Mouse (Mus musculus) midbrain, embryonic 15.5 days (tissue): ENCODE results near the gene Lyst. TPM values are rescaled to one million over a fixed set of nuclear protein-coding genes. Genes with fewer than 3 reads are reported as not detected.

Experiments used
- ATAC-seq: fragments of 200-750 bp; cut with Nextera tagmentation; replicated peaks from 2 replicates; pipeline ENCODE4 v1.8.0; 2017; ENCODE audit warnings: moderate TSS enrichment
- H3K27ac ChIP-seq: fragments of 300-500 bp; sonication (generic); 2 replicates; pipeline ENCODE4 v1.5.1; 2015; ENCODE audit warnings: mild to moderate bottlenecking, inconsistent platforms
- H3K27me3 ChIP-seq: fragments of 300-500 bp; sonication (generic); replicated peaks from 2 replicates; pipeline ENCODE4 v1.6.1; 2015; ENCODE audit warnings: inconsistent platforms
- H3K36me3 ChIP-seq: fragments of 300-500 bp; sonication (generic); replicated peaks from 2 replicates; pipeline ENCODE4 v1.6.1; 2015; ENCODE audit warnings: inconsistent platforms
- H3K4me1 ChIP-seq: fragments of 300-500 bp; sonication (generic); 2 replicates; pipeline ENCODE4 v1.6.1; 2015; ENCODE audit warnings: inconsistent platforms
- H3K4me2 ChIP-seq: fragments of 300-500 bp; sonication (generic); 2 replicates; pipeline ENCODE4 v1.6.1; 2015; ENCODE audit warnings: inconsistent platforms, mild to moderate bottlenecking, moderate library complexity
- H3K4me3 ChIP-seq: fragments of 300-500 bp; sonication (generic); 2 replicates; pipeline ENCODE4 v1.5.1; 2015; ENCODE audit warnings: mild to moderate bottlenecking, inconsistent platforms
- H3K9ac ChIP-seq: fragments of 300-500 bp; sonication (generic); 2 replicates; pipeline ENCODE4 v1.6.1; 2015; ENCODE audit warnings: mild to moderate bottlenecking, inconsistent platforms
- H3K9me3 ChIP-seq: fragments of 300-500 bp; sonication (generic); 2 replicates; pipeline ENCODE4 v1.6.1; 2016; ENCODE audit warnings: inconsistent platforms
- WGBS: fragments of 180-500 bp; shearing (Covaris S2); methylation state at CpG from one replicate; pipeline ENCODE4 v1.1.7; 2015; ENCODE audit warnings: mixed read lengths; 5-methylcytosine and 5-hydroxymethylcytosine counted together
- polyA plus RNA-seq: library from polyadenylated mRNA; unstranded; fragments of >200 nt; fragmentation: Nextera tagmentation; extraction: Ambion mirVana; gene quantifications from 2 replicates; pipeline ENCODE4 v1.2.1, GENCODE M21; 2015

Lyst gene
- polyA plus RNA-seq, 1 experiment from 2014 or later = 5.6 TPM

GRCm38 (mm10) chr13:13777052-13777451, 186.9 kb downstream of the Lyst start:
- no peak overlapping the region for H3K27ac ChIP-seq
- no peaks in the 10 kb centered on the region for H3K9me3 ChIP-seq
- ATAC-seq = no peak
- H3K4me2 ChIP-seq = no peak overlapping the region
- no peaks in the 10 kb centered on the region for H3K27me3 ChIP-seq
- H3K36me3 ChIP-seq = no peaks in the 10 kb centered on the region; the same call in 1 of the 2 replicates
- H3K4me3 ChIP-seq = no peak overlapping the region
- 89% methylated on average over 11 of the region's 11 CpGs for WGBS
- H3K9ac ChIP-seq = no peak overlapping the region
- H3K4me1 ChIP-seq = 0 out of 2 replicates have a peak, but pooled peaks cover 3% of the 10 kb centered on the region

- H3K4me2 ChIP-seq = no peak overlapping the region
- H3K27me3 ChIP-seq = no peaks in the 10 kb centered on the region
- H3K9ac ChIP-seq = no peak overlapping the region
- H3K36me3 ChIP-seq = no peaks in the 10 kb centered on the region; the same call in 1 of the 2 replicates
- H3K9me3 ChIP-seq = no peaks in the 10 kb centered on the region
- H3K4me1 ChIP-seq = 0 out of 2 replicates have a peak, but pooled peaks cover 3% of the 10 kb centered on the region
- WGBS = 81% methylated on average over 8 of the region's 8 CpGs
- H3K4me3 ChIP-seq = no peak overlapping the region
- no peak overlapping the region for H3K27ac ChIP-seq
- no peak for ATAC-seq
Measured at GRCm38 (mm10) chr13:13777696-13778095, 187.5 kb downstream of the Lyst start.

GRCm38 (mm10) chr13:13778837-13779458, 188.8 kb downstream of the Lyst start:
- no peaks in the 10 kb centered on the region for H3K9me3 ChIP-seq
- H3K4me3 ChIP-seq = no peak overlapping the region
- H3K4me2 ChIP-seq = no peak overlapping the region
- no peaks in the 10 kb centered on the region; the same call in 1 of the 2 replicates for H3K36me3 ChIP-seq
- H3K27me3 ChIP-seq = 0 out of 2 replicates have a peak, but pooled peaks cover 5% of the 10 kb centered on the region
- H3K27ac ChIP-seq = no peak overlapping the region
- ATAC-seq = no peak
- H3K4me1 ChIP-seq = peaks cover 12% of the 10 kb centered on the region
- WGBS = 83% methylated on average over 1 of the region's 1 CpGs
- H3K9ac ChIP-seq = no peak overlapping the region

- Histone ChIP-seq H3K36me3 (no peaks in the 10 kb centered on the region; the same call in 1 of the 2 replicates), H3K9ac (no peak overlapping the region), H3K27me3 (0 out of 2 replicates have a peak, but pooled peaks cover 5% of the 10 kb centered on the region), H3K27ac (no peak overlapping the region), H3K4me2 (no peak overlapping the region), H3K9me3 (no peaks in the 10 kb centered on the region), H3K4me3 (no peak overlapping the region), H3K4me1 (peaks cover 24% of the 10 kb centered on the region)
- WGBS = 77% methylated on average over 3 of the region's 3 CpGs
- no peak for ATAC-seq
Measured at GRCm38 (mm10) chr13:13780271-13780670, 190.1 kb downstream of the Lyst start.

- no peaks in the 10 kb centered on the region; the same call in 1 of the 2 replicates for H3K36me3 ChIP-seq
- WGBS = 83% methylated on average over 4 of the region's 4 CpGs
- H3K9ac ChIP-seq = no peak overlapping the region
Measured at GRCm38 (mm10) chr13:13781026-13781425, 190.8 kb downstream of the Lyst start.

GRCm38 (mm10) chr13:13783296-13783695, 193.1 kb downstream of the Lyst start:
- peaks cover 26% of the 10 kb centered on the region for H3K4me1 ChIP-seq
- H3K27ac ChIP-seq = no peak overlapping the region
- H3K36me3 ChIP-seq = no peaks in the 10 kb centered on the region
- WGBS = 44% methylated on average over 7 of the region's 7 CpGs
- H3K4me3 ChIP-seq = peak overlapping the region; percentile 78
- no peaks in the 10 kb centered on the region for H3K9me3 ChIP-seq
- H3K4me2 ChIP-seq = peak overlapping the region; percentile 88
- peak overlapping the region; percentile 68; the same call in 1 of the 2 replicates for H3K9ac ChIP-seq
- no peak for ATAC-seq
- 0 out of 2 replicates have a peak, but pooled peaks cover 5% of the 10 kb centered on the region for H3K27me3 ChIP-seq

More at GRCm38 (mm10) chr13:13781026-13781425, 190.8 kb downstream of the Lyst start:
- Histone ChIP-seq H3K4me2 (no peak overlapping the region), H3K27me3 (0 out of 2 replicates have a peak, but pooled peaks cover 5% of the 10 kb centered on the region), H3K4me3 (no peak overlapping the region), H3K27ac (no peak overlapping the region), H3K4me1 (peaks cover 28% of the 10 kb centered on the region), H3K9me3 (no peaks in the 10 kb centered on the region)
- no peak for ATAC-seq

- peak within 1 kb of the TSS; percentile 88 for H3K4me2 ChIP-seq
- under 1% methylated on average over 43 of the region's 43 CpGs for WGBS
- peak; percentile 90 for ATAC-seq
- H3K27me3 ChIP-seq = 0 out of 2 replicates have a peak, but pooled peaks cover 5% of the 10 kb centered on the region
- no peaks in the 10 kb centered on the region for H3K9me3 ChIP-seq
- H3K36me3 ChIP-seq = no peaks in the 10 kb centered on the region
- peak within 1 kb of the TSS; percentile 78 for H3K4me3 ChIP-seq
- peak within 1 kb of the TSS; percentile 68 for H3K9ac ChIP-seq
- peak within 1 kb of the TSS; percentile 65 for H3K27ac ChIP-seq
- peaks cover 26% of the 10 kb centered on the region for H3K4me1 ChIP-seq
Measured at GRCm38 (mm10) chr13:13783894-13784419, 193.8 kb downstream of the Lyst start, which contains the start of gene Gng4. Gng4 (plus strand) TSS chr13:13784059.

- H3K9ac ChIP-seq = peak overlapping the region; percentile 68
Measured at GRCm38 (mm10) chr13:13784420-13784936, 194.3 kb downstream of the Lyst start.

GRCm38 (mm10) chr13:13784981-13785783, 195.0 kb downstream of the Lyst start:
- Histone ChIP-seq H3K9me3 (no peaks in the 10 kb centered on the region), H3K4me3 (peak overlapping the region; percentile 78), H3K27me3 (0 out of 2 replicates have a peak, but pooled peaks cover 5% of the 10 kb centered on the region), H3K4me1 (peaks cover 26% of the 10 kb centered on the region), H3K27ac (peak overlapping the region; percentile 40; the same call in 1 of the 2 replicates), H3K9ac (peak overlapping the region; percentile 68), H3K4me2 (peak overlapping the region; percentile 88), H3K36me3 (no peaks in the 10 kb centered on the region)
- under 1% methylated on average over 30 of the region's 30 CpGs for WGBS
- peak; percentile 25 for ATAC-seq

More at GRCm38 (mm10) chr13:13784420-13784936, 194.3 kb downstream of the Lyst start:
- Histone ChIP-seq H3K9me3 (no peaks in the 10 kb centered on the region), H3K4me3 (peak overlapping the region; percentile 78), H3K4me2 (peak overlapping the region; percentile 88), H3K36me3 (no peaks in the 10 kb centered on the region), H3K27ac (peak overlapping the region; percentile 65), H3K27me3 (0 out of 2 replicates have a peak, but pooled peaks cover 5% of the 10 kb centered on the region), H3K4me1 (peaks cover 26% of the 10 kb centered on the region)
- WGBS = under 1% methylated on average over 57 of the region's 59 CpGs
- peak; percentile 55 for ATAC-seq

- no peak overlapping the region for H3K4me2 ChIP-seq
- peaks cover 26% of the 10 kb centered on the region for H3K4me1 ChIP-seq
- no peak overlapping the region for H3K27ac ChIP-seq
- H3K27me3 ChIP-seq = 0 out of 2 replicates have a peak, but pooled peaks cover 5% of the 10 kb centered on the region
- H3K9me3 ChIP-seq = no peaks in the 10 kb centered on the region
- no peak overlapping the region for H3K9ac ChIP-seq
- no peaks in the 10 kb centered on the region for H3K36me3 ChIP-seq
- 84% methylated on average over 6 of the region's 6 CpGs for WGBS
- ATAC-seq = no peak
- H3K4me3 ChIP-seq = no peak overlapping the region
Measured at GRCm38 (mm10) chr13:13786971-13787370, 196.8 kb downstream of the Lyst start.

- peaks cover 26% of the 10 kb centered on the region for H3K4me1 ChIP-seq
- 0 out of 2 replicates have a peak, but pooled peaks cover 3% of the 10 kb centered on the region for H3K27me3 ChIP-seq
- H3K27ac ChIP-seq = no peak overlapping the region
- H3K9me3 ChIP-seq = no peaks in the 10 kb centered on the region
- no peak overlapping the region for H3K4me2 ChIP-seq
- no peak overlapping the region for H3K4me3 ChIP-seq
- H3K9ac ChIP-seq = no peak overlapping the region
- H3K36me3 ChIP-seq = no peaks in the 10 kb centered on the region
- ATAC-seq = no peak
- 89% methylated on average over 4 of the region's 4 CpGs for WGBS
Measured at GRCm38 (mm10) chr13:13788070-13788469, 197.9 kb downstream of the Lyst start.
